Mouse (Mus musculus): Measurements from ENCODE around the gene Rdh14. TPM values are rescaled to one million over a fixed set of nuclear protein-coding genes. Genes with fewer than 3 reads are reported as not detected.

Gene Rdh14
- total RNA-seq, 2 experiments from 2014 or later = 31.2 to 32.6 TPM

Other genes starting within 250 kb of the Rdh14 start
- gene Nt5c1b, start 20.8 kb upstream of the Rdh14 start, total RNA-seq (2021) = not detected

All from gastrocnemius, postnatal 14 days (tissue).